Mouse (Mus musculus) gastrocnemius, adult 8-10 months (tissue): Measurements from ENCODE around the gene Ptpn9. TPM values are rescaled to one million over a fixed set of nuclear protein-coding genes. Genes with fewer than 3 reads are reported as not detected.
"Not testable (repeated sequence)": the region's sequence is repeated elsewhere in the genome, so short reads cannot be mapped to it uniquely, and the experiment has no call there.

Experiments
- DNase-seq, 2 experiments: peaks; one replicate each; pipeline ENCODE4 v3.0.0; 2022; ENCODE audit warnings: low spot score in 2 of 2
- total RNA-seq, 4 experiments: library from RNA; stranded (reverse); gene quantifications; 2 replicates each; pipeline ENCODE4 v1.2.4; 2022

Gene Ptpn9
- 1 to 10 TPM; 2.1 to 5.7 (median 2.6) TPM for total RNA-seq

GRCm38 (mm10) chr9:56994286-56995197 lies at the start of gene Ptpn9:
Ptpn9 (plus strand) TSS chr9:56994923.
- DNase-seq: peak; percentile 72 to 73

GRCm38 (mm10) chr9:56947481-56947880 lies 47.2 kb upstream of the Ptpn9 start:
- DNase-seq: not testable (repeated sequence)

- not testable (repeated sequence) for DNase-seq
Observed at GRCm38 (mm10) chr9:56948699-56949098, 46.0 kb upstream of the Ptpn9 start.

- no peak for DNase-seq
Observed at GRCm38 (mm10) chr9:56949767-56950166, 45.0 kb upstream of the Ptpn9 start.

- DNase-seq: peak; percentile 95 to 96
Observed at GRCm38 (mm10) chr9:56950414-56951400, 44.0 kb upstream of the Ptpn9 start, which contains the start of gene Snupn. Snupn (plus strand) TSS chr9:56950878.

GRCm38 (mm10) chr9:56953562-56953961 lies 41.2 kb upstream of the Ptpn9 start:
- DNase-seq: no peak

- no peak for DNase-seq
Observed at GRCm38 (mm10) chr9:56956966-56957675, 37.6 kb upstream of the Ptpn9 start.

- DNase-seq: no peak
Observed at GRCm38 (mm10) chr9:56958689-56959088, 36.0 kb upstream of the Ptpn9 start.

GRCm38 (mm10) chr9:56961591-56961990 lies 33.1 kb upstream of the Ptpn9 start:
- no peak for DNase-seq

- no peak for DNase-seq
Observed at GRCm38 (mm10) chr9:56970158-56970557, 24.6 kb upstream of the Ptpn9 start.

- no peak for DNase-seq
Observed at GRCm38 (mm10) chr9:56973960-56974524, 20.7 kb upstream of the Ptpn9 start.

- DNase-seq: no peak
Observed at GRCm38 (mm10) chr9:56975199-56975598, 19.5 kb upstream of the Ptpn9 start.

GRCm38 (mm10) chr9:56980186-56980585 lies 14.5 kb upstream of the Ptpn9 start:
- no peak for DNase-seq

- DNase-seq: no peak
Observed at GRCm38 (mm10) chr9:56981502-56981901, 13.2 kb upstream of the Ptpn9 start.

- DNase-seq: peak; percentile 5 to 26
Observed at GRCm38 (mm10) chr9:56995198-56996027, 690 bp downstream of the Ptpn9 start.

GRCm38 (mm10) chr9:56996028-56996346 lies 1.3 kb downstream of the Ptpn9 start:
- no peak for DNase-seq

GRCm38 (mm10) chr9:56997206-56997605 lies 2.5 kb downstream of the Ptpn9 start:
- not testable (repeated sequence) for DNase-seq

- no peak for DNase-seq
Observed at GRCm38 (mm10) chr9:57003011-57003410, 8.3 kb downstream of the Ptpn9 start.

GRCm38 (mm10) chr9:57012393-57012792 lies 17.7 kb downstream of the Ptpn9 start:
- no peak for DNase-seq

- no peak for DNase-seq
Observed at GRCm38 (mm10) chr9:57012895-57013294, 18.2 kb downstream of the Ptpn9 start.
